Mouse (Mus musculus): ENCODE measurements around the gene Acyp1.
"Not testable (repeated sequence)": the region's sequence is repeated elsewhere in the genome, so short reads cannot be mapped to it uniquely, and the experiment has no call there.

The Acyp1 gene

GRCm38 (mm10) chr12:85281756-85282155 is 6.5 kb downstream of the Acyp1 start:
- DNase-seq (ENCODE audit: low read depth), result not testable (repeated sequence)

GRCm38 (mm10) chr12:85280845-85281651 is 7.2 kb downstream of the Acyp1 start:
- no peak for DNase-seq (ENCODE audit: low read depth)

- DNase-seq (ENCODE audit: low read depth), result peak; percentile 99
Measured at GRCm38 (mm10) chr12:85280105-85280844, 8.0 kb downstream of the Acyp1 start.

GRCm38 (mm10) chr12:85279396-85280080 is 8.7 kb downstream of the Acyp1 start:
- peak; percentile 27 for DNase-seq (ENCODE audit: low read depth)

GRCm38 (mm10) chr12:85278919-85279318 is 9.3 kb downstream of the Acyp1 start:
- no peak for DNase-seq (ENCODE audit: low read depth)

- DNase-seq (ENCODE audit: low read depth), result no peak
Measured at GRCm38 (mm10) chr12:85276273-85276672, 12.0 kb downstream of the Acyp1 start.

GRCm38 (mm10) chr12:85273508-85273907 is 14.7 kb downstream of the Acyp1 start:
- DNase-seq (ENCODE audit: low read depth), result peak; percentile 45

- peak; percentile 52 for DNase-seq (ENCODE audit: low read depth)
Measured at GRCm38 (mm10) chr12:85271843-85272206, 16.4 kb downstream of the Acyp1 start.

- peak; percentile 21 for DNase-seq (ENCODE audit: low read depth)
Measured at GRCm38 (mm10) chr12:85271132-85271842, 17.0 kb downstream of the Acyp1 start.

- DNase-seq (ENCODE audit: low read depth), result no peak
Measured at GRCm38 (mm10) chr12:85270319-85270718, 17.9 kb downstream of the Acyp1 start, which contains the start of gene Mlh3. TSS of gene Mlh3 (minus strand) at chr12:85270599.

GRCm38 (mm10) chr12:85269821-85270220 is 18.4 kb downstream of the Acyp1 start:
- DNase-seq (ENCODE audit: low read depth), result no peak

- DNase-seq (ENCODE audit: low read depth), result no peak
Measured at GRCm38 (mm10) chr12:85266248-85266647, 22.0 kb downstream of the Acyp1 start.

GRCm38 (mm10) chr12:85264940-85265339 is 23.3 kb downstream of the Acyp1 start:
- DNase-seq (ENCODE audit: low read depth), result peak; percentile 41

- peak; percentile 43 for DNase-seq (ENCODE audit: low read depth)
Measured at GRCm38 (mm10) chr12:85264531-85264930, 23.7 kb downstream of the Acyp1 start.

GRCm38 (mm10) chr12:85263190-85263589 is 25.0 kb downstream of the Acyp1 start:
- DNase-seq (ENCODE audit: low read depth), result no peak

GRCm38 (mm10) chr12:85262489-85262888 is 25.7 kb downstream of the Acyp1 start:
- DNase-seq (ENCODE audit: low read depth), result peak; percentile 18

- no peak for DNase-seq (ENCODE audit: low read depth)
Measured at GRCm38 (mm10) chr12:85257008-85257639, 31.1 kb downstream of the Acyp1 start.

GRCm38 (mm10) chr12:85256074-85256751 is 32.0 kb downstream of the Acyp1 start:
- DNase-seq (ENCODE audit: low read depth), result peak; percentile 34

- no peak for DNase-seq (ENCODE audit: low read depth)
Measured at GRCm38 (mm10) chr12:85252083-85252482, 36.2 kb downstream of the Acyp1 start.

GRCm38 (mm10) chr12:85237553-85237952 is 50.7 kb downstream of the Acyp1 start:
- no peak for DNase-seq (ENCODE audit: low read depth)

Data from NIH3T3 (cell line).